Mouse (Mus musculus): ENCODE measurements around the gene Cpt1a.

The Cpt1a gene

GRCm38 (mm10) chr19:3374028-3374427, 51.9 kb downstream of the Cpt1a start:
- DNase-seq: no peak

DNA sequence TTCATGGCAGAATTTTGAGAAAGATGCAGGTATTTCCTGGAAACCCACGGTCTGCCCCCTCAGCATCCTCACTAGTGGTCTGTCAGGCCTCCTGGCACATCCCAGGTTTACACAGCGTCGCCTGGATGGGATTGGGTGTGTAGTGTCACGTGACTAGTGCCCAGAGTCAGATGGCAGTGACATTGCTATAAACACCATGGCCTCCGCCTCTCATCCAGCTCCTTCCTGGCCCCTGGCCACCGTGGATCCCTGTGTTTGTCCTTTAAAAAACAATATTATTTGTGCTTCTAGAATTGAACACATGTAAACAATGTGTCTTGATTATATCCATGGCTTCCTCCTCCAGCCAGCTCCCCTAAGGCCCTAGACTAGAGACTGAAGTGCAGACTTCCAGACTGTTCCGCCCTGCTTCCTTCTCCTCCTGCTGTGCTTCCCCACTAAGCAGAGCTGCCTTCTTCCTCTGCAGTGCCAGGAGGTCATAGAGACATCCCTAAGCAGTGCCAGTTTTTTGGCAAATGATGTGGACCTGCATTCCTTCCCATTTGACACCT, 53.9 kb downstream of the Cpt1a start:
- no peak for DNase-seq

GRCm38 (mm10) chr19:3376966-3377715, 55.0 kb downstream of the Cpt1a start:
- DNase-seq: no peak

DNA sequence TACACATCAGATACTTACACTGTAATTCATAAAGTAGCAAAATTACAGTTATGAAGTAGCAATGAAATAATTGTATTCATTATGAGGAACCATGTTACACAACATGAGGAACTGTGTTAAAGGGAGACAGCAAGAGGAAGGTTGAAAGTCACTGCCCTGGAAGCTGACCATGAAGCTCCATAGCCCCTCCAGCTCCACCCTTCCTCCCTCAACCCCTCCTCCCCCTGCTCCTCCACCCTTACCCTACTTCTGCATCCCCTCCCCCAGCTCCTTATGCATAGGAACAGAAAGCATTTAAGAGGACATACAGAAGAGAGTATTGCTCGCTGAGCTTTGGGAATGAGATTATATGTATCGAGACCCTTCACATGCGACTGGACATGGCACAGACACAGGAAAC, 56.5 kb downstream of the Cpt1a start:
- no peak for DNase-seq

DNA sequence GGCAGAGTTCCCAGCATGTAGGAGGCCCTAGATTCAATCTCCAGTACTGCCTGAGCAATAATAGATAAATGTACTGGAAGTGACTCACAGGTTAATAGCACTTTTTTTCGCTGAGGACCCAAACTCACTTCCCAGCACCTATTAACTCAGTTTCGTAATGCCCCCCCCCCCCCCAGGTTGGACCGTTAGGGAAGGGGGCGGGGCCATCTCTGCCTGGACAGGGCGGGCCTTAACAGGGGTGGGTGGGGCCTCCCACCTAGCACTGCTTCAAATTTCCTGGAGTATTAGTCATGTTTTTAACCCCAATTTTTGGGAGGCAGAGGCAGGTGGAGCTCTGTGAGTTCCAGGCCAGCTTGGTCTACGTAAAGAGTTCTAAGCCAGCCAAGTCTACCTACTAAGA, 65.9 kb downstream of the Cpt1a start:
- no peak for DNase-seq

DNA sequence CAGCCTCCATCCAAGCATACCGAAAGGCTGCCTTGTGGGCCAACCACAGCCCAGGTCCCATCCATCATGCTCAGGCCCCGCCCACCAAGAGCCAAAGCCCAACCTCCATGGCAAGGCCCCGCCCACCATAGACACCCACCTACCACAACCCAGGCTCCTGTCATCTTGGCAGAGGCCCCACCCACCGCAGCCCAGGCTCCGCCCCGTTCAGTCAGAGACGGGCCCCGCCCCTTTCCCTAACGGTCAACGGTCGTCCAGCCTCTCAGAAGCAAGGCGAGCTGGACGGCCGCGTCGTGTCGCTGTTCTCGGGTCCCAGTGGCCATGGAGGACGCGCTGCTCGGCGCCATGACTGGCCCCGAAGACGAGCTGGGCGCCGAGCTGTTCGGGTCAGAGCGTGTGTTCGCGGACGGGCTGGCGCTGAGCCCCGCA, 66.5 kb downstream of the Cpt1a start, which contains the start of gene Tesmin:
Tesmin (plus strand) TSS at position 229 of the 429 bp plus-strand sequence.
- peak; percentile 35 for DNase-seq

DNA sequence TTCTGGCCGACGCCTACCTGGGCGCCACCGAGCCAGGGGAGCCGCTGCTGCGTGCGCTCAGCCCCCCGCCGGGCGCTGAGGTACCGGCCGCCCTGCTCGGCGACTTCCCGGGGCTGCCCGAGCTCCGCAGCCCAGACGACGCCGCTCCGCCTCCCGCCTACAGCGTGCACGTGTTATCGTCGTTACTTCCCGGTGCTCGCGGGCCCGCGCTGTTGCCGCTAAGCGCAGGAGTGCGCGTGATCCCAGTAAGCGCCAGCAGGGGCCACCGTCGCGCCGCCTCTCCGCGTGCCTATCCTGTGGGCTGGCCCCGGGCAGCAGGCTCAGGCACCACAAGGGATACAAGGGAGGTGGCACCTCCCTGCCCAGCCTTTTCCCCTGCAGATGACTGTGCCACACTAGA, 67.0 kb downstream of the Cpt1a start:
- DNase-seq: peak; percentile 26

DNA sequence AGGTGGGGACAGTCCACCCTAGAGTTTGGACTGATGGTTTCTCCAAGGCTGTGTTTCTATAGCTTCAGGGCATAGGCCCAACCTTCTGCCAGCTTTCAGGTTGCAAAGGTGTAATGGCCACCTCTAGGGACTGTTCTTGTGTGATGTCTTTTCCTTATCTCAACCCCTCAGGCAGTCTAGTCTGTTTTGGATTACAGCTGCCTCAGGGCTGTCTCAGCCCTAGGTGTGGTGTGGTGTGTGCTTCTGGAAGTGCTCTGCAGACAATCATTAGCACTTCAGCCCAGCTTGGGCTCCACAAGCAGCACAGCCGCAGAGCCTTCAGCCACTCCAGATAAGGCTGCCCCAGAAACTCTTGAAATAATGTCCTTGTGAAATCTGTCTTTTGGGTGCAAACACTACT, 70.2 kb downstream of the Cpt1a start:
- DNase-seq: no peak

GRCm38 (mm10) chr19:3394216-3394615, 72.1 kb downstream of the Cpt1a start:
- DNase-seq: no peak

DNA sequence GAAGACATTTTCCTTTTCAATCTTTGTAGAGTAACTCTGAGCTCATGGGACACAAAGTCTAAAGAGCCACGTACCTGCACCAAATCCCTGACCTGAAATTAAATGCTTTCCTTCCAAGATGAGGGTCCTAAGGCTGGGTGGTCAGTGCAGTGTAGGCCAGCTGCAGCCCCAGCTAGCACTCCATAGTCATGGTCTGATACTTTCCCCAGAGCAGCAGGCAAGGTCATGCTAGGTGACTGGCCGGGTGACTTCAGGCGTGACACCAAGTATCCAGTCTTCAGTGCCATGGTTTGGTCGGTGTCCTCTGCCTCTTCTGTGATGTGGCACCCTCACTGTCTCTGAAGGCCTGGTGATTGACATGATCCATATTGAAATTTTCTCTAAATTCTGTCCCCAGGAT, 77.9 kb downstream of the Cpt1a start:
- no peak for DNase-seq

GRCm38 (mm10) chr19:3401504-3401903, 79.4 kb downstream of the Cpt1a start:
- DNase-seq: no peak

DNA sequence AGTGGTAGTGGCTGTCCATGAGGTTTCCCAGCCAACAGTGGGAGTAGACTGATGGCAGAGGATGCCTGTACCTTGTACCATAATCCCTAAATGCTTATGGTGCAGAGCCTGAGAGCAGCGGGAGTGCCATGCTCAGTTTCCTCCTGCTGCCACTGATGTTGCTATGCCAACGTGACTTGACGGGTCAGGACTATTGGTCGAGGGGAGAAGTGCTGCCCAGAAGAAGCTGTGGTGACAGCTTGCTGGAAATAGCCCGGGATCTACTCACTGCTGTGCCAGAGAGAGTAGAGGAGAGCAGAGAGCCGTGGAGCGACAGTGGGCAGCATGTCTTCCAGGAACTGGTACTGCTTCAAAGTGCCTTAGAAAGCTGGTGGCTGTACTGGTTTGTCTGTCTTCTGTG, 79.8 kb downstream of the Cpt1a start:
- no peak for DNase-seq

GRCm38 (mm10) chr19:3402390-3402789, 80.3 kb downstream of the Cpt1a start:
- no peak for DNase-seq

DNA sequence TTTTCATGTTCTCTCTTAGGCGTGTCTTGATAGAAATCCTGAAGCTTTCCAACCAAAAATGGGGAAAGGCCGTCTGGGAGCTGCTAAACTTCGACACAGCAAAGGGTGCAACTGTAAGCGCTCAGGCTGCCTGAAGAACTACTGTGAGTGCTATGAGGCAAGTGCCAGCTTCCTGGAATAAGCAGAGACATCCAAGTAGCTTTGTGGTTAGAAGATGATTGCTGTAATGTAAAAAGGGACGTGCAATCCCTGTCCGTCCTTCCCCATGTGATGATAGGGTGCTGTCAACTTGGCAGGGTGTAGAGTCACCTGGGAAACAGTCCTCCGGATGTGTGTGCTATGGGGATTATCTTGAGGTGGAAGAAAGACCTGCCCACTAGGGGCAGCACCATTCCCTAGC, 81.9 kb downstream of the Cpt1a start:
- DNase-seq: no peak

DNA sequence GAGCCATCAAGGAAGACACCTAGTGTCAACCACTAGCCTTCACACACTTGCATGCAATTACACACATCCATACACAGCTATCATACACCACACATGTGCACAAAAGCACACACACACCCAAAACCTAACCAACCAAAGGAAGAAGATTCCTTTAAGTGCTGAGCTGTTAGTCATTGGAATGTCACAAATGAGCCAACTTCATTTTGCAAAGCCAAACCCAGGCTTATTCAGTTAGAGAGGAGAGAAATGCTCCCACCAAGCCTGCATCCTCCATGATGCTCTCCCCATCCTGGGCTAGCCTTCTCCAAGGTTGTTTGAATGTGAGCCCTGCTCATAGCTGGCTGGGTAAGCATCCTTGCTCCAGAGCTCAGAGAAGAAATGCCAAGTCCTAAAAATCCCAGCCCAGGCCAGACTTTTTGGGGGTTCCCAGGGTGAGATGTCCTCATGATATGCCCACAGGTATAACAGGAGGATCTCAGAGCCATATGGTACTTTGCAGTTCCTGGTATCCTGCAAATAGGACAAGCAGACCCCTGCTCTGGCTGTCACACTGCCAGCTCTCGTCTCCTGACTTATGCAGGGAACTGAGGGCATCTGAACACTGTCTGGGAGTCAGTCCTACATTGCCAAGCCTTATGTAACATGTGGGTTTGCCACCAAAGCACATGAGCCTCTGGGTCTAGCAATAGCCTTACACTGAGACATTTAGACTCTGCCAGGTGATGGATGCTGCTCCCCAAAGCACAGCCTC, 83.6 kb downstream of the Cpt1a start:
- no peak for DNase-seq

- DNase-seq: no peak
These were observed 92.2 kb downstream of the Cpt1a start, which contains the start of gene Gal for GRCm38 (mm10) chr19:3414268-3414733. Gal (minus strand) TSS chr19:3414544.

- no peak for DNase-seq
These were observed 97.1 kb downstream of the Cpt1a start for GRCm38 (mm10) chr19:3419251-3419650.

GRCm38 (mm10) chr19:3422488-3422887, 100.4 kb downstream of the Cpt1a start:
- DNase-seq: no peak

- no peak for DNase-seq
These were observed 100.8 kb downstream of the Cpt1a start for GRCm38 (mm10) chr19:3422981-3423380.

GRCm38 (mm10) chr19:3424214-3424613, 102.1 kb downstream of the Cpt1a start:
- no peak for DNase-seq

GRCm38 (mm10) chr19:3428057-3428830, 106.1 kb downstream of the Cpt1a start:
- DNase-seq: no peak

- no peak for DNase-seq
These were observed 107.2 kb downstream of the Cpt1a start for GRCm38 (mm10) chr19:3429156-3429816.
